Mouse (Mus musculus): ENCODE data around the gene Kcnj9.
A peak's percentile ranks its signal among the peaks of the same experiment; 100 is the strongest.

Kcnj9 gene

DNA sequence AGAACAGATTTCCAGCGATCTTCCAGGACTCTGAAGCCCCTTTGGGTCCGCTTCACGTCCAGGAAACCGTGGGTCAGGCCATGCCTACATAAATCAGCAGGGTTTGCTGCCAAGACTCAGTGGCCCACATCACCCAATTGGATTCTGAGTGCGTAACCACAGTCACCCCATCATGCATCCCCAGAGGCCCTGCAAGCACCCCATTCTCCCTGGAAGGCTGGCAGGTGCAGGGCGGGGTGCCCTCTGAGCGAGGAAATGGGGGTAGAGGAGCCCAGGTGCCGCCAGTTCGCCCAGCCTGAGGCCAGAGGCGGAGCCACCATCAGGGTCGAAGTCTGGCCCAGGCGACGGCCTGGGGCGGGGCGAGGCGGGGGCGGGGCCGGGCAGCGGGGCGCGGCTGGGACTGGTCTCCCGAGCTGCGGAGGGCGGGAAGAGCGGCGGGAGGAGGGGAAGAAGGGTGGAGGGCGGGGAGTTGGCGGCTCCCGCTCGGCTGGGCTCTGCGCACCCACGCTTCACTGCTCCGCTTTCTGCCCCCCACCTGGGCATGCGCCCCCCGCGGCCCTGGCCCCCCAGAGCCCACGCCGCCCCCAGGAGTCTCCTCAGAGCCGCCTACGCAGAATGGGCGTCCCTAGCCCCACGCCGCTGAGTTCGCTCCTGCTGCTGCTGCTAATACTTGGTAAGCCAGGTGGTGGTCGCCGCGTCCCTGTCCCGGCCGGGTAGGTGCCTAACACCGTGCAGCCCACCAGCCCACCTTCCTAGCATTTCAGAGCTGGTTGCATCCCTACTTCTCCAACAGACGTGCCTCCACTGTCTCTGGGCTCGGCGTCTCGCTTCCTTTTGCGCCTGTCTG is 17.0 kb downstream of the Kcnj9 start:
- peak; percentile 93 for DNase-seq

DNA sequence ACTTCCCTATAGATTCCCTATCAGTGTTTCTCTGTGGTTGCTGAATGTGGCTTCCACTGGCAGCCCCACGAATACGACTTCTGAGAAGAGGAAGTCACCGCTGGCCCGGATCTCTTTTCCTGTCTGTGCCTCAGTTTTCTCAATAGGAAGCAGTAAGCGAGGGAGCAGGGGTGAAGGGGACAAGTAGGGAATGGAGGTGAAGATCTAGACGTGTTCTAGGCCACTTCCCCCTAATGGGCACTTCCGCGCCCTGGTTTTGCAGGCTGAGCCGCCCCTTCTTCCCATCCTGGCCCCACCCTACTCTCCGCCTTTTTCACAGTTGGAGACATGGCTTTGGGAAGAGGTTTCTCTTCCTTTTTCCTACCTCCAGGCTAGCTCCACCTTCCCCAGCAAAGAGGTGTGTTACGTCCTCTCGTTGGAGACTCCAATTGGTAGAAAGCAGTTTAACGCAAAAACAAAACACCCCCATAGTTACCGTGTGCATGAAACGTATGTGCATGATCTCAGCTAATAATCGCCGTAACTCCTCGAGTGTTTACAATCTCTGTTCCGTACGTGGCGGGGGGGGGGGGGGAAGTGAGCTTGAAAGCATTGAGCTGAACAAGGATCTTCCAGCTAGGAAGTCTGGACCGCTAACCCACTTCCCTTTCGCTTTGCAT is 17.7 kb downstream of the Kcnj9 start:
- peak; percentile 90 for DNase-seq

DNA sequence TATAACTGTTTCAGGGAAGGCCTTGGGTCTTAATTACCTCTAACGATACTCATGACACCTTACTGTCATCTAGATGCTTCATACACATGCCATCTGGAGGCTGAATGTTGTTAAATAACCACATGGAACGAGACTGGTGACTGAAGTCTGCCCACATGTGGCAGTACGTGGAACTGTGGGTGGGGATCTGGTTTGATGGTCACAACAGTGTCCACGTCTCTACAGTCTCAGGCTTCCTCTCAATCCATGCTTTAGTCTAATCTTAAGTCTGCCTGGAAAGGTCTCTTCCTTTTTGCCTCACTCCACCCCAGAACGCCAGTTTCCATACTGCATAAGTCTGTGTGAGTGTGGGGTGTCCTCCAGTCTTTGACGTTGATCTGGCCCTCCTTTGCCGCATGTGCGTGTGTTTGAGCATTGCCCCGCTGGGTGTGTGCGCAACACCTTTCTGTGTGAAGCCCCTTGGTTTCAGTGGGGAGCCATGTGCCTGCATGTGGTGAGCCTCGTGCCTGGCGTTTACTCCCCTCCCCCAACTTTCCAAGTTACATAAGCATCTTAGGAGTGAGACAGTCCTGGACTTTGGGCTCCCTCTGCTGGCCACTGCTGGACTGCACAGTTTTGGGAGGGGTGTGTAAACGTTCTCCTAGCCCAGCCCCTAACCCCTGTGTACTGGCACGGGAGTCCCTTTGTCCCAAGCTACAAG is 19.3 kb downstream of the Kcnj9 start:
- peak; percentile 96 for DNase-seq

DNA sequence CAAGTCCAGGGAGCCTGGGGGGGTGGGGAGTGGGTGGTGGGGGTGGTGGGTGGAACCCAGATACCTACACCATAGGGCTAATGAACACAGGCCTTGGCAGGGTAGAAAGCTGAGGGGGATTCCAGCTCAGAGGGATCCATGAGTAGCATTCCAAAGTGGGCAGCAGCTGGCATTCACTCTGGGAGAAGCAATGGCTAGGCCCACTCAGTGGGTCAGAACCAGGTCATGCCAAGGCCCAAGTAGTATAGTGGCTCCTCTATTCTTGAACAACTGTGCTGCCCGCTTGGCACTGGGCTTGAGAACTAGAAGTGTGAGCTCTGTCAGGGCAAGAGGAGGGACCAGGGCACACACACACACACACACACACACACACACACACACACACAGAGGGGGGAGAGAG is 20.7 kb downstream of the Kcnj9 start:
- no peak for DNase-seq

DNA sequence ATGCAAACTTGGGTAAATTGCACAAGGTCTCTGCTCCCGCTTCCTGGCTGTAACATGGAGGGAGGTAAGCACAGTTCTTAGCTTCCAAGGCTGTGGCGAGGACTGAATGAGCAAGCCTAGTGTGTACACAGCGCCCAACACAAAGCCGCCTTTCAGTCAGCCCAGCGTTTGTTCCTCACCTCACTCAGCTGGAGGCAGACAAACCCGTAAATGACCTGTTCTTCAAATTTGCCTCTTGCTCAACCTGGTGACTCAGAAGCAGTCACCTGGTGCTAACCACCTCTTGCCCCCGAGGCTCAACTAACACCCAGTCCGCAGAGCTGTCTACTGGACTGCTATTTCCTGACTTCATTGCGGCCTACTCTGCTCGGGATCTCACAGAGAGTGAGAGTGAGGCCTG is 21.2 kb downstream of the Kcnj9 start:
- peak; percentile 31 for DNase-seq

DNA sequence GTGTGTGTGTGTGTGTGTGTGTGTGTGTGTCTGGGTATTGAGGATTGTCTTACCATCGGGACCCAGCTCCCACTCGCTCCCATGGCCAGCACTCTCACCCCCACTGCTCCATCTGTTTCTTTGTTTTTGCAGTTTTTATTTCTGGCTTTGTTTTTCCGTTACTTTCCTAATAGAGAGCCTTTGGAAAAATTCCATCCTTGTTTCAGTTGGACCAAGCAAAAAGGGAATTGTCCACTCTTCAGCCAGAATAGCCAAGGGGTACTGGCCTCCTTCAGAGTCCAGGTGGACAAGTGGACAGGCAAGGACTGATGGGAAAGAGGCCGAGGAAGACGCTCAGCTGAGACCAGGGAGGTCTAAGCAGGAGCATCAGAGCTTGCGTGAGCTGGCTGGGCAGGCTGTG is 22.2 kb downstream of the Kcnj9 start:
- DNase-seq = peak; percentile 16

DNA sequence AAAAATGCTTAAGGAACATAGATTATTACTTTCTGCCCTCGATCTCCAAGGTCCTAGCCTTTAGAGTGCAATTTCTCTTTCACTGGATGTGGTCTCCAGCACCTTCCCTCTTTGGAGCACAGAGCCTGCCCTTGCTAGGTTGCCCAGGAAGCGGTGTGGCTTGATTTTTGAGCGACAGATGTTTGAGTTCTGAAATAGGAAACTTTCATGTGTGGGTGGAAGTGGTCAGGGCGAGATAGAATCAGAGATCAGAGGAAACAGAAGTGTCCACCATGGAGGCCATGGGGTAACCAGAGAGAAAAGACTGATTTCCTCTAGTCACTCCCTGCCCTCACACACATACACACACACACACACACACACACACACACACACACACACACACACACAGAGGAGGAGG is 22.9 kb downstream of the Kcnj9 start:
- no peak for DNase-seq

DNA sequence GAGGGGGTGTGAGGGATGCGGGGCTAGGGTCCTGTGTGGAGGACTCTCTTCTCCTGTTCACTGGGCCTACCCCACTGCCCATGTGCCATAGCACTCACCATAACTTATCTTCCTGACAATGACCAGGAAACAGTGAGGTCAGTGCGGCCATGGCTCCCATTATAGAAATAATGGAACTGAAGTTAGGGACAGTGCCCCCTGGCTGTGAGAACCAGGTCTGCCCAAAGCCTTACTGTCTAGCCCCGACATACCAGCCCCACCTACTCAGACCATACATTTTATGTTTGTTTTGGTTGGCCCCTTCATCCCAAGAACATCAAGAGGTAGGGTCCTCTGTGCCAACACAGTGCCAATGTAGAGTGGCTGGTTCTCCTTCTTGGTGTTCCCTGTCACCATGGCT is 23.5 kb downstream of the Kcnj9 start:
- peak; percentile 25 for DNase-seq

DNA sequence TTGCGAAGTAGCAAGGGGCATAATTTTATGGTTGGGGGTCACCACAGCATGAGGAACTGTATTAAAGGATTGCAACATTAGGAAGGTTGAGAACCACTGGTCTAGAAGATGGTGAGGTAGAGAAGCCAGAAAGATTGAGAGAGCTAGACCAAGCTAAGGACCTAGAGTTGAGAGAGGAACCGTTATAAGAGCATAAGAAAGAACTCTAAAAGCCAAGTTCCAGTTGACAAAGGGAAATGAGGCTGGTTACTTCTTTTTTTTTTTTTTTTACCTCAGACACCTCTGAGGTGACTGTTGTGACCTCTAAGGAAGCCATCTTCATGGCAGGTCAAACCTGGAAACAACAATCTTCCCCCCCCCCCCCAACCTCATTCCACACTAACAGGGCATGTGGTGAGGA is 24.0 kb downstream of the Kcnj9 start:
- DNase-seq = no peak

DNA sequence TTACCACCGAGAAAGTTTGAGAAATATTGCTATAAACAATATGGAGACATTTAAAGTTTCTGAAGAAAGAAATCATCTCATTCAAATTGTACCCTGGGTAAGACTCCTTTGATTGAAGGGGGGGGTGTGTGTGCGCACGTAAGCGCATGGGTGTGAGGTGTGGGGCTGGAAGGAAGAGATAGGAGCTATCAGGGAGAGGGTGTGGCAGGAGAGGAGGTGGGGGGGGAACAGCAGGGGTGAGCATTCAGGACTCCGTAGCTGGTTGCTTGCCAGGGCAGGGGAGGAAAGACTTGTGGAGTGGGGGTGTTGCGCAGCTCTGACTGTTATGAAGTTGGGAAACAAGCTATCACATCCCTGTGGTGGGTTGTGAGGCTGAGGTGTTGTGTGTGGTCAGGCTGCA is 24.7 kb downstream of the Kcnj9 start:
- DNase-seq = no peak

DNA sequence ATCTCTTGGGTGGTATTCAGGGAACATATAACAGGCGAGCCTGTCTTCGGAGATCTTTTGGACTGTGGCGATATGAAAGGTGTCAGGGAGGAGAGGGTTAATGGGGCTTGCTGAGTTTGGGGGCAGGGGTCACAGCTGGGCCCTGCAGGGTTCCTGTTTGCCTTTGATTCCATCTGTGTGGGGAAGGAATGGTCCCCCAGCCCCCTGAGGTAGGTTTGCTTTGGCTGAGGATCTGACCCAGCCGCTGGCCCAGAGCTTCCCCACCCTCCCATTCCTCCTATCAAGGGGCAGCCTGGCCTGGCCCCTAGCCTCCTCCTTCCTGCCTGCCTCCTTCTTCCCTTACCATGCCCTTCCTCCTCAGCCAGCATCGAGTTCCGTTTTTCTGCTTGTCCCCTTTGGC is 26.3 kb downstream of the Kcnj9 start:
- no peak for DNase-seq

DNA sequence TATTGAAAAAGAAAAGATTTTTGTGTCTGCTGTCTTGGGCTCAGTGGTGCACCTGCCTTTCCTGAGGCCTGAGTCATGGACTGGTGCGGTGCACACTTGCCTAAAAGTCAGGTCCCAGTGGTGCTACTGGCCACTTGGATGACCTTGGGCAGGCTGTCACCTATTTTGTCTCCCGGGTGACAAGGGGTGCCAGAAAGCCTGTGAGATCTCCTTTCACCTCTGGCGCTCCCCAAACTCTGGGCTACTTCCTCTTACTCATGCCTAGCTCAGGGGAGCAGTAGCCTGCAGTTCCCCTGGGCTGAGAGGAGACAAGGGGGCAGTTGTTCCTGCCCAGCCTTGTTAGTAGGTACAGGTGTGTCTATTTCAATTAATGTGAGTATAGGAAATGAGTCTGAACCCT is 26.8 kb downstream of the Kcnj9 start:
- no peak for DNase-seq

DNA sequence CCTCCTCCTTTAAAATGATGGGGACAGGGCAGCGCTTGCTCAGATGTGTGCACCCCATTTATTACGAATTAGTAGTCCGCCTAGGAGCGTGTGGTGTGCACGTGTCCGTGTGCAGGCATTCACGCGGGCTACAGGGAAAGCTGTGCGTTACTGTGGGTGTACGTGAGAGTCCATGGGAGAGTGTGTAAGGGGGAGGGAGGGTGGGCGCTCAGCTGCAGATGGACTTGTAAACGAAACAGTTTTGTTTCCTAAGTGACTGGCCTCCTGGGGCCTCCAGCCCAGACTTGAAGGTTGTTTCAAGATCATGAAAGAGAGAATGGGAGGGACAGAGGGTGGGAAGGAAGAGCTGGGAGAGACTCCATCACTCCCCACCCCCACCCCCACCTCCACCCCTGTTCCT is 27.9 kb downstream of the Kcnj9 start:
- DNase-seq = no peak

DNA sequence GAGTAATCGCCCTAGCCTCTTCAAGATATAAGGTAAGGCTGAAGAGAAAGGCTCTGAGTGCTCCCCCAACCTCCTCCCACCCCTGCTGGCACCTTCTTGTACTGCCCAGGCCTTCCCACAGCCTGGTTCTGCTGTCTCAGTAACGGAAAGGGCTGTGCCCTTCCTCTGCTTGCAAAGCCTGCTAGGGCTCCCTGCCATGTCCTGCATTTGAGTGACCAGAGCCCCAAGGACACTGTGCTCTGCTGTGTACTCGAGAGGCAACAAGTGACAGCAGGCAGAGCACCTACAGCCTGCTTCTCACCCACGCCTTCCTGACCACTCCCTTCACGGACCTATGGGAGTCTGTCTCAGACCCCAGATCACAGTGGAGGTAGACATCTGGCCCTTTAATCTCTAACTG is 28.9 kb downstream of the Kcnj9 start:
- peak; percentile 54 for DNase-seq

DNA sequence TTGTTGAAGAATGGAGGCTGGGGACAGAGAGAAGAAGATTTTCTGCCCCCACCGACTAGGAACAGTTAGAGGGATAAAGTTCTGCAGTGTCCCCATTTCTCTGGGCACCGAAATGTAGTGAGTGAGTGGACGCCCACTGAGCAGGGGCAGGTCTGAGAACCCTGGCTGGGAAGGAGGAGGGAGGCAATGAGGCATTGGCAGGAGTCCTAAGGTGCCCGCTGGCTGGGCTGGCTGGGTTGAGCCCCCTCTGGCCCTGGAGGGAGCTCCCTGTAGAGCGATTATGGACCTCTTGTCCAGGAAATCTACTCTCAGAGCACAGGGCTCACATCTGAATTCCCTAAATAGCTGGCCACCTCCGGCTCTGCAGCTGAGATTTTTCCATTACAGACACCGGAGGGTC is 29.6 kb downstream of the Kcnj9 start:
- DNase-seq = no peak

DNA sequence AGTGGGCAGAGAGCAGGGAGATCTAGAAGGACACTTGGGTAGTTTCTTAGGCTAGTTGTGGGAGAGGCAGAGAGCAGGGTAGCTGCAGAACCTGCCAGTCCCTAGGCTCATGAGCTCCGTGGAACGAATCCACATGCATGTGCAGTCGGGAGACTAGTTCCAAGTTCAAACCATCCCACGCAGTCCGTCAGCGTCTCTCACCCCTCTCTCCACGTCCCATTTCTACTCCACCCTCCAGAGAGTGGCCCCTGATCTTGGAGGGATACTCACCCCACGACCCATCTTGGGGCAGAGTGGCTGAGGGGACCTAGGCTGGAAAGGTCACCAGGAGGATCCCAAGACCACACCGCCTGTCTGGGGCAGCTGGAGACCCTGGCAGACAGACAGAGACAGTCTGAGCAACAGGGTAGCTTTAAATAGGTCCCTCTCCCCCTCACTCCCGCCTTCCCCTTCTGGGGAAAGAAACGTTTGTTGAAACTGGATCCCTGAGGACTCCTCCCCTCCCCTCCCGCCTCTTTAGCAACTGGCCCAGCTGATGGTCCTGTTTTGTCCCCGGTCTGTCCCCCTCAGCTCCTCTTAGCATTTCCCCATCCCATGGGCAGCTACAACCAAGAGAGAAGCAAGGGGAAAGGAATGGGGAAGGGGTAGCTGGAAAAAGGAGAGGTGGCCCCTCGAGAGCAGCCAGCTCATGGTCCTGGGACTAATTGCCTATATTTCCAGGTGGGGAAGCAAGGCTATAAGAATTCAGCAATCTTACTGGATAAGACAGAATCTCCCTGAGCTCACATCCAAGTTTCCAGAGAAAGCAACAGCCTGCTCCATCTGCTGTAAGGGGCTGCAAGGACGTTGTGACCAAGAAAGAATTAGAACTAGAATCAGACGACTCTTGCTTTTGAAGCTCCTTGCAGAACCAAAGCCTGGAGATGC is 31.2 kb downstream of the Kcnj9 start, which contains the start of gene Atp1a2:
Atp1a2 (minus strand) TSS at position 454 of the 927 bp plus-strand sequence.
- peak; percentile 86 for DNase-seq

DNA sequence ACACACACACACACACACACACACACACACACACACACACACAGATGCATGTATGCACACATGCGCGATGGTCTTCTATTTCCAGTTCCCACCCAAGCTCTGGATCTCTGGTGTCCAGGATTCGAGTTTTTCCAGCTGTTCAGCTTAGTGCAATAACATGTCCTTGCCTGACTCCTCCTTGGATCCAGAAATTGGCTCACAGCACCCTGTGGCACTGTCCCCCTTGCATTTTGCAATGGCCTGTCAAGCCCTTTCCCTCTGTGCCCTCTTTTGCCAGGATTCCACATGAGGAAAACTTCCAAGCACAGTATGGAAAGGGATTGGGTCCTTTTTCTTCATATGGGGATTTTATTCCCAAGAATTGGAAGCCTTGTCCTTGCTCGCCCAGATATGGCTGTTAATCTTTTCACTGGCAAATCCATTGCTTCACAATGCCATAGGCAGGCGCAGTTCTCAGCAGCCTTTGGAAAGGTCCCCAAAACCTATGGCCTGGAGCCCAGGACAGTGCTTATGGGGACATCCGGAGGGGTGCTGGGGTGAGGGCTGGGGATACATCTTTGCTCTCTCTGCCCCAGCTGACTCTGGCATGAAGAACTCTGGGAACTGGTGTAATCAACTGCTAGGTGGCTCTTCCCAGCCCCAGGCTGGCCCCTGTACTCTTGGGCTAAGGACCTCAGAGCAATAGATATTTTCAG is 32.2 kb downstream of the Kcnj9 start:
- peak; percentile 73 for DNase-seq

DNA sequence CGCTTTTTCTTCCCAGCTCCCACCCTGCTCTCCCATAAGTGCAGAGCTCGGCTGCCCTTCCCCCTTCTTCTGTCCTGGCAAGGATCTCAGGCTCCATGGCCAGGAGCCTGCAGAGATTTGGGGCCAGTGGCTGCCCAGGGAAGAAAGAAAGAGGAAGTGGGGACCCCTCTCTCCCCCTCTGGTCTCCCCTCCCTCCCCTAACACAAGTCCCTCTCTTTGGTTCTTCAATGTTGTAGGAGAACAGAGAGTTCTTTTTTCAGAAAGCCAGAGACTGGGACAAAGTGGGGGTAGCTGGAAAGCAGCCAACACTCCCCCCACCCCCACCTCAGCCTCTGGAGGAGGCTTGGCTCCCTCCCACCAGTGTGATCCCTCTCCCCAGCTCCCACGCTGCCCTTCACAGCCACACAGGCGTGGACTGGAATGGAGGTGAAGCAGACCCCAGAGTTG is 33.3 kb downstream of the Kcnj9 start:
- DNase-seq = peak; percentile 52

DNA sequence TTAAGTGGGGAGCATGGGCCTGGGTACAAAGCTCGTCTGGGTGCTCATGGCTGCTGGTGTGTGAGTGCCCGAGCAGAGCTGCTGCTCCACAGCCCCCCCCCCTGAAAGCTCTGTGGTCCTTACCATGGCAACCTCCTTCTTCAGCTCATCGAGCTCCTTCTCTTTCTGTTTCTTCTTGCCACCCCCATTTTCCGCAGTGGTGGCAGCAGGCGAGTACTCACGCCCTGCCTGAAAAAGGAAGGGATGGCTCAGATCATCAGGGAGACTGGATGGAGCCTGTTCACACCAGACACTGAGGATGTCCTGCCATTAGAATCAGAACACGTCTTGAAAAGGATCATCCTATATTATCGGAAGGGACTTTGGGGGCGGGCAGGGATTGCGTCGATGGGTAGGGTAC is 35.7 kb downstream of the Kcnj9 start:
- no peak for DNase-seq

DNA sequence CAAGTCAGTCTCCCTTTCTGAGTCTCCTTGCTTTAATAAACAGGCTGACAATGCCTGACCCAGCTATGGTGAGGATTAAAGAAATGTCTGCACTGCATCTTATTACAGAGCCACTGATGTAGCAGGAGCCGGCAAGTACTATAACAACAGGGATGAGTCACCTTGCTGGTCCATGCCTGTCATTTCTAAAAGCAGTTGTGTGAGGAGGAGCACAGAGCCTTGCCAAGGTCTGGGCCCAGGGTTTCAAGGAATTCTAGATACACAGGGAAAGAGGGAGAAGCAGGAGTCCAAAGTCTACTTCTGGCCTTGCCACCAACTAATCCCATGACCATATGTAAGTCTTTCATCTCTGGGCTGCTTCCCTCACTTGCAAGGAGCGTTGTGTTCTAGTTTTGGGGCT is 36.2 kb downstream of the Kcnj9 start:
- DNase-seq = no peak

DNA sequence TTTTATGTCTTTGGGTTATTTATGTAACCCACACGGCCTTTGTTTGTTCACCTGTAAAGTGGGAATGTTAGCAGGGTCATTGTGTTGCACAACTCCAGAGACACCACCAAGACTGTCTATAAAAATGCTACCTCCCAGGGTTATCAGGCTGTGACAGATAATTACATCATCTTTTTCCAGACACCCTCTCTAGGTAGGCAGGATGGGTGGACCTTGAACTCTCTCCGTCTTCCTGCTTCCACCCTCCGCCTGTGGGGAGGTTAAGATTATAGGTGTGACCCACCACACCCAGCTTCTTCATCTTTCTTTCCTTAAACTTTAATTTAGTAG is 39.5 kb downstream of the Kcnj9 start:
- DNase-seq = no peak

All from lung, postnatal 10 days (tissue).